Mouse (Mus musculus) CH12.LX (cell line): ENCODE results near the gene Trp63.

Experiments
- CTCF ChIP-seq, 2 experiments: IDR thresholded peaks in 1 of 2; conservative IDR thresholded peaks in 1 of 2; 2 replicates each; pipeline ENCODE4 v1.5.1; 2011 to 2012; ENCODE audit warnings: low read depth in 2 of 2, low read length in 2 of 2, improper control_type of control experiment in 1 of 2, inconsistent platforms in 1 of 2, mild to moderate bottlenecking in 1 of 2, moderate library complexity in 1 of 2
- E2F4 ChIP-seq: IDR thresholded peaks from 2 replicates; pipeline ENCODE4 v1.6.1; 2011; ENCODE audit warnings: low read depth, low read length, improper control_type of control experiment; ENCODE audit not compliant: insufficient replicate concordance
- EP300 ChIP-seq: IDR thresholded peaks from 2 replicates; pipeline ENCODE4 v1.6.1; 2011; ENCODE audit warnings: low read length, improper control_type of control experiment
- HCFC1 ChIP-seq: IDR thresholded peaks from 2 replicates; pipeline ENCODE4 v1.6.1; 2012; ENCODE audit warnings: low read depth, mild to moderate bottlenecking, inconsistent platforms, low read length, improper control_type of control experiment
- JUND ChIP-seq: conservative IDR thresholded peaks from 2 replicates; pipeline ENCODE4 v1.6.1; 2011; ENCODE audit warnings: low read depth, low read length, improper control_type of control experiment
- MAFK ChIP-seq: IDR thresholded peaks from 2 replicates; pipeline ENCODE4 v1.6.1; 2011; ENCODE audit warnings: low read length, improper control_type of control experiment; ENCODE audit not compliant: insufficient replicate concordance
- MYC ChIP-seq: IDR thresholded peaks from 2 replicates; pipeline ENCODE4 v1.6.1; 2011; ENCODE audit warnings: low read depth, mild to moderate bottlenecking, improper control_type of control experiment, low read length
- POLR2A ChIP-seq: IDR thresholded peaks from 2 replicates; pipeline ENCODE4 v1.6.1; 2011; ENCODE audit warnings: low read depth, mild to moderate bottlenecking, improper control_type of control experiment, low read length
- POLR2AphosphoS2 ChIP-seq: IDR thresholded peaks from 2 replicates; pipeline ENCODE4 v1.6.1; 2011; ENCODE audit warnings: low read depth, low read length, improper control_type of control experiment
- TCF12 ChIP-seq: IDR thresholded peaks from 2 replicates; pipeline ENCODE4 v1.6.1; 2014; ENCODE audit warnings: low read depth, mild to moderate bottlenecking, inconsistent platforms, low read length, improper control_type of control experiment
- UBTF ChIP-seq: IDR thresholded peaks from 2 replicates; pipeline ENCODE4 v1.6.1; 2012; ENCODE audit warnings: low read depth, mild to moderate bottlenecking, inconsistent platforms, low read length, improper control_type of control experiment, moderate library complexity
- USF1 ChIP-seq: IDR thresholded peaks from 2 replicates; pipeline ENCODE4 v1.6.1; 2014; ENCODE audit warnings: low read depth, mild to moderate bottlenecking, inconsistent platforms, low read length, improper control_type of control experiment
- USF2 ChIP-seq: conservative IDR thresholded peaks from 2 replicates; pipeline ENCODE4 v1.6.1; 2011; ENCODE audit warnings: low read depth, low read length, improper control_type of control experiment
- ZNF384 ChIP-seq: IDR thresholded peaks from 2 replicates; pipeline ENCODE4 v1.6.1; 2012; ENCODE audit warnings: low read depth, low read length, improper control_type of control experiment, inconsistent platforms

GRCm38 (mm10) chr16:25706260-25706659 lies 22.7 kb downstream of the Trp63 start:
- TF ChIP-seq EP300 (peak; percentile 85), CTCF (conservative IDR thresholded peaks at IDR 0.05 in 1 of 2, IDR thresholded peaks at IDR 0.05 in 1 of 2; ENCODE audit: low read depth in 2 of 2, low read length in 2 of 2) (no peak), POLR2AphosphoS2 (no peak), E2F4 (0 out of 2 replicates have a peak, but pooled peaks have one; percentile 35), MAFK (no peak), UBTF (no peak), JUND (peak; percentile 89), HCFC1 (no peak), MYC (peak; percentile 46; the same call in 1 of the 2 replicates), USF2 (no peak), ZNF384 (peak; percentile 84), POLR2A (no peak), USF1 (no peak), TCF12 (peak; percentile 38; the same call in 1 of the 2 replicates)
